Mouse (Mus musculus): Measurements from ENCODE around the gene Hspe1. TPM values are rescaled to one million over a fixed set of nuclear protein-coding genes. Genes with fewer than 3 reads are reported as not detected.

The Hspe1 gene
- polyA plus RNA-seq, 1 experiment from 2014 or later, result 242 TPM

Other genes with a start within 250 kb of the Hspe1 start
- 19.5 TPM in 2 replicates for gene Ankrd44, start 161.7 kb upstream of the Hspe1 start, polyA plus RNA-seq (2015; fragmentation: Nextera tagmentation; extraction: Ambion mirVana)
- 251 and 284 TPM in 2 replicates for gene Sf3b1, start 60.7 kb upstream of the Hspe1 start, polyA plus RNA-seq (2015; fragmentation: Nextera tagmentation; extraction: Ambion mirVana)
- gene Coq10b, start 35.4 kb upstream of the Hspe1 start, polyA plus RNA-seq (2015; fragmentation: Nextera tagmentation; extraction: Ambion mirVana), result 27.0 and 28.9 TPM in 2 replicates
- gene Hspd1, start 111 bp downstream of the Hspe1 start, polyA plus RNA-seq (2015; fragmentation: Nextera tagmentation; extraction: Ambion mirVana), result 284 and 285 TPM in 2 replicates
- 158 and 160 TPM in 2 replicates for gene Mob4, start 43.1 kb downstream of the Hspe1 start, polyA plus RNA-seq (2015; fragmentation: Nextera tagmentation; extraction: Ambion mirVana)
- gene Rftn2, start 138.7 kb downstream of the Hspe1 start, polyA plus RNA-seq (2015; fragmentation: Nextera tagmentation; extraction: Ambion mirVana), result 13.0 and 15.5 TPM in 2 replicates
- gene Mars2, start 149.0 kb downstream of the Hspe1 start, polyA plus RNA-seq (2015; fragmentation: Nextera tagmentation; extraction: Ambion mirVana), result 3.5 and 3.7 TPM in 2 replicates